ENCODE assay signal across 8 mouse cellular contexts in genomic region chr4:40134468-40135102, GRCm38 (mm10). TPM values are rescaled to one million over a fixed set of nuclear protein-coding genes. Genes with fewer than 3 reads are reported as not detected.
DNase-seq lines count a peak whose midpoint lies in the region; ATAC-seq and TF ChIP-seq lines count a peak whose summit lies in the region.

No protein-coding gene starts in this region.

- H3K4me2 ChIP-seq in heart, postnatal 0 days (ENCODE audit: low read depth, low read length) = no peak overlapping the region
- no peak overlapping the region for H3K4me2 ChIP-seq in liver, embryonic 13.5 days
- H3K4me2 ChIP-seq in neural tube, embryonic 12.5 days (replicated peaks) = no peak overlapping the region

- DNase-seq in brain, embryonic 14.5 days (ENCODE audit: low read depth) = peak; percentile 87
- DNase-seq in fibroblast of lung, adult 2 months (ENCODE audit: low read depth) = peak; percentile 51
- peak; percentile 74 for DNase-seq in heart, postnatal 0 days (ENCODE audit: low spot score)
- DNase-seq in kidney, postnatal 14 days = peak; percentile 85
- peak; percentile 31 for DNase-seq in liver, embryonic 13.5 days

- H3K4me1 ChIP-seq in heart, postnatal 0 days (ENCODE audit: control insufficient read depth, insufficient read depth) = no peaks in the 10 kb centered on the region
- peaks cover 10% of the 10 kb centered on the region for H3K4me1 ChIP-seq in liver, embryonic 13.5 days (replicated peaks)
- no peaks in the 10 kb centered on the region for H3K4me1 ChIP-seq in neural tube, embryonic 12.5 days
- H3K4me1 ChIP-seq in testis, adult 2 months (ENCODE audit: control insufficient read depth, insufficient read depth, low read length) = no peaks in the 10 kb centered on the region; the same call in 1 of the 2 replicates

- 14% methylated on average over 9 of the region's 9 CpGs for WGBS in heart, postnatal 0 days
- WGBS in liver, embryonic 13.5 days (ENCODE audit: insufficient replicate concordance) = 16% methylated on average over 9 of the region's 9 CpGs
- WGBS in neural tube, embryonic 12.5 days = 24% methylated on average over 9 of the region's 9 CpGs

- no peaks in the 10 kb centered on the region for H3K9me3 ChIP-seq in heart, postnatal 0 days (replicated peaks; ENCODE audit: control insufficient read depth, low read length)
- H3K9me3 ChIP-seq in liver, embryonic 13.5 days (replicated peaks) = no peaks in the 10 kb centered on the region
- H3K9me3 ChIP-seq in neural tube, embryonic 12.5 days = no peaks in the 10 kb centered on the region

- 0 out of 2 replicates have a peak, but pooled peaks cover 3% of the 10 kb centered on the region for H3K27me3 ChIP-seq in heart, postnatal 0 days (ENCODE audit: control insufficient read depth, insufficient read depth, low read length)
- no peaks in the 10 kb centered on the region for H3K27me3 ChIP-seq in liver, embryonic 13.5 days
- no peaks in the 10 kb centered on the region for H3K27me3 ChIP-seq in neural tube, embryonic 12.5 days (replicated peaks)
- H3K27me3 ChIP-seq in testis, adult 2 months (ENCODE audit: control insufficient read depth, insufficient read depth, low read length) = no peaks in the 10 kb centered on the region

- H3K27ac ChIP-seq in heart, postnatal 0 days (ENCODE audit: low read depth) = no peak overlapping the region
- no peak overlapping the region for H3K27ac ChIP-seq in liver, embryonic 13.5 days
- no peak overlapping the region for H3K27ac ChIP-seq in neural tube, embryonic 12.5 days
- no peak overlapping the region for H3K27ac ChIP-seq in testis, adult 2 months (ENCODE audit: control insufficient read depth, insufficient read depth, low read depth, low read length)

- TF ChIP-seq POLR2A in brain, embryonic 14.5 days (IDR thresholded peaks at IDR 0.05; ENCODE audit: borderline replicate concordance, extremely low read depth, insufficient read depth, insufficient read length, poor library complexity, severe bottlenecking) = no peak
- TF ChIP-seq POLR2A in testis, adult 2 months (IDR thresholded peaks at IDR 0.05; ENCODE audit: control insufficient read depth, low read depth, low read length) = no peak

- no peak overlapping the region for H3K9ac ChIP-seq in heart, postnatal 0 days (replicated peaks; ENCODE audit: low read depth, low read length)
- no peak overlapping the region for H3K9ac ChIP-seq in liver, embryonic 13.5 days
- no peak overlapping the region for H3K9ac ChIP-seq in neural tube, embryonic 12.5 days

- H3K36me3 ChIP-seq in heart, postnatal 0 days (replicated peaks; ENCODE audit: control insufficient read depth, insufficient read depth, low read length) = no peaks in the 10 kb centered on the region
- no peaks in the 10 kb centered on the region for H3K36me3 ChIP-seq in liver, embryonic 13.5 days
- H3K36me3 ChIP-seq in neural tube, embryonic 12.5 days = no peaks in the 10 kb centered on the region
- no peaks in the 10 kb centered on the region for H3K36me3 ChIP-seq in testis, adult 2 months (ENCODE audit: control insufficient read depth, insufficient read depth, low read length)

- peak; percentile 92 for TF ChIP-seq CTCF in brain, embryonic 14.5 days (IDR thresholded peaks at IDR 0.05; ENCODE audit: borderline replicate concordance, extremely low read depth, insufficient read depth, insufficient read length)
- TF ChIP-seq CTCF in heart, postnatal 0 days (IDR thresholded peaks at IDR 0.05; ENCODE audit: low read depth) = peak; percentile 88
- peak; percentile 76; the same call in 1 of the 2 replicates for TF ChIP-seq CTCF in testis, adult 2 months (IDR thresholded peaks at IDR 0.05; ENCODE audit: control insufficient read depth, insufficient read depth, insufficient replicate concordance, low read depth, low read length)

- TF ChIP-seq EP300 in heart, postnatal 0 days (IDR thresholded peaks at IDR 0.05; ENCODE audit: low read depth) = no peak

- peak; percentile 87 for ATAC-seq in CD4-positive, CD25-positive, alpha-beta regulatory T cell, adult 4 months
- no peak for ATAC-seq in heart, postnatal 0 days (ENCODE audit: insufficient read depth, low read depth)
- ATAC-seq in liver, embryonic 13.5 days (ENCODE audit: low read depth) = no peak
- ATAC-seq in neural tube, embryonic 12.5 days (ENCODE audit: low FRiP score, low read depth) = peak; percentile 37

- no peak overlapping the region for H3K4me3 ChIP-seq in heart, postnatal 0 days (ENCODE audit: low read depth, low read length)
- H3K4me3 ChIP-seq in liver, embryonic 13.5 days (replicated peaks) = no peak overlapping the region
- no peak overlapping the region for H3K4me3 ChIP-seq in neural tube, embryonic 12.5 days
- no peak overlapping the region for H3K4me3 ChIP-seq in testis, adult 2 months (ENCODE audit: control insufficient read depth, low read depth, low read length)

RNA-seq across cellular contexts. Expression of gene Aco1, which starts 8.3 kb away (rescaled TPM):
- polyA plus RNA-seq in CD4-positive, CD25-positive, alpha-beta regulatory T cell, adult 4 months (2017; shearing (Covaris generic)) = 10 to 100 TPM; 18.8 to 30.0 TPM
- 51.0 and 52.3 TPM in 2 replicates for polyA plus RNA-seq in brain, embryonic 14.5 days (2012; rRNA removed)
- total RNA-seq in heart, postnatal 0 days (2014; rRNA removed; ENCODE audit: low replicate concordance) = 42.6 and 51.0 TPM in 2 replicates
- polyA plus RNA-seq in heart, postnatal 0 days (2015; fragmentation: Nextera tagmentation; extraction: Ambion mirVana) = 26.7 and 28.0 TPM in 2 replicates
- 20.9 and 24.9 TPM in 2 replicates for polyA plus RNA-seq in liver, embryonic 13.5 days (2015; fragmentation: Nextera tagmentation; extraction: Ambion mirVana)
- polyA plus RNA-seq in neural tube, embryonic 12.5 days (2016; fragmentation: Nextera tagmentation; extraction: Ambion mirVana) = 58.5 TPM in 2 replicates
- 6.8 and 7.9 TPM in 2 replicates for polyA plus RNA-seq in testis, adult 2 months (2012; rRNA removed)

Comparison
In these comparisons a context has a peak if more than half of its experiments do, and no peak if none do; other contexts are left out.
1. ATAC-seq: peak in CD4-positive, CD25-positive, alpha-beta regulatory T cell, adult 4 months (single experiment) and neural tube, embryonic 12.5 days (single experiment); none in heart, postnatal 0 days (single experiment) and liver, embryonic 13.5 days (single experiment).
2. DNase-seq: peak in every context shown above with its lines; median percentile 87 in brain, embryonic 14.5 days; 85 in kidney, postnatal 14 days; 74 in heart, postnatal 0 days; 51 in fibroblast of lung, adult 2 months; 31 in liver, embryonic 13.5 days.
3. Peak in every context shown above with its lines, with median percentiles within 50 percentile points of each other: CTCF ChIP-seq.